Mouse (Mus musculus): ENCODE results near the gene Capn7. TPM values are rescaled to one million over a fixed set of nuclear protein-coding genes. Genes with fewer than 3 reads are reported as not detected.

Gene Capn7
- polyA plus RNA-seq, 1 experiment from 2014 or later = 38.5 TPM

GRCm38 (mm10) chr14:31393936-31394630 lies 57.6 kb downstream of the Capn7 start:
- Histone ChIP-seq H3K27ac (replicated peaks; ENCODE audit: low read depth, low read length) (no peak overlapping the region), H3K4me2 (ENCODE audit: low read depth, low read length) (no peak overlapping the region; the same call in 1 of the 2 replicates), H3K27me3 (ENCODE audit: control insufficient read depth, insufficient read depth, low read length) (no peaks in the 10 kb centered on the region), H3K9me3 (replicated peaks; ENCODE audit: control insufficient read depth, low read length) (no peaks in the 10 kb centered on the region), H3K9ac (replicated peaks; ENCODE audit: low read length) (no peak overlapping the region), H3K4me1 (ENCODE audit: control insufficient read depth, insufficient read depth, low read length) (no peaks in the 10 kb centered on the region), H3K36me3 (replicated peaks; ENCODE audit: control insufficient read depth, insufficient read depth, low read depth, low read length) (no peaks in the 10 kb centered on the region; the same call in 1 of the 2 replicates), H3K4me3 (ENCODE audit: low read depth, low read length) (no peak overlapping the region)
- no peak for ATAC-seq (replicated peaks; ENCODE audit: insufficient number of reproducible peaks, low FRiP score, low TSS enrichment, low read depth)
- WGBS = 76% methylated on average over 7 of the region's 7 CpGs
- no peak for DNase-seq (ENCODE audit: low spot score)

- no peaks in the 10 kb centered on the region for H3K27me3 ChIP-seq (ENCODE audit: control insufficient read depth, insufficient read depth, low read length)
- no peaks in the 10 kb centered on the region; the same call in 1 of the 2 replicates for H3K36me3 ChIP-seq (replicated peaks; ENCODE audit: control insufficient read depth, insufficient read depth, low read depth, low read length)
- DNase-seq (ENCODE audit: low spot score) (no peak), ATAC-seq (replicated peaks; ENCODE audit: insufficient number of reproducible peaks, low FRiP score, low TSS enrichment, low read depth) (no peak)
- no peak overlapping the region for H3K9ac ChIP-seq (replicated peaks; ENCODE audit: low read length)
- no peak overlapping the region for H3K4me3 ChIP-seq (ENCODE audit: low read depth, low read length)
- no peaks in the 10 kb centered on the region for H3K9me3 ChIP-seq (replicated peaks; ENCODE audit: control insufficient read depth, low read length)
- H3K4me2 ChIP-seq (ENCODE audit: low read depth, low read length) = no peak overlapping the region
- H3K4me1 ChIP-seq (ENCODE audit: control insufficient read depth, insufficient read depth, low read length) = no peaks in the 10 kb centered on the region
- no peak overlapping the region for H3K27ac ChIP-seq (replicated peaks; ENCODE audit: low read depth, low read length)
- 92% methylated on average over 9 of the region's 9 CpGs for WGBS
These were observed 58.5 kb downstream of the Capn7 start for GRCm38 (mm10) chr14:31394822-31395532.

- DNase-seq (ENCODE audit: low spot score) = no peak
- Histone ChIP-seq H3K9me3 (replicated peaks; ENCODE audit: control insufficient read depth, low read length) (no peaks in the 10 kb centered on the region), H3K4me1 (ENCODE audit: control insufficient read depth, insufficient read depth, low read length) (no peaks in the 10 kb centered on the region), H3K4me2 (ENCODE audit: low read depth, low read length) (no peak overlapping the region), H3K27ac (replicated peaks; ENCODE audit: low read depth, low read length) (no peak overlapping the region), H3K27me3 (ENCODE audit: control insufficient read depth, insufficient read depth, low read length) (no peaks in the 10 kb centered on the region), H3K4me3 (ENCODE audit: low read depth, low read length) (no peak overlapping the region), H3K9ac (replicated peaks; ENCODE audit: low read length) (no peak overlapping the region), H3K36me3 (replicated peaks; ENCODE audit: control insufficient read depth, insufficient read depth, low read depth, low read length) (no peaks in the 10 kb centered on the region; the same call in 1 of the 2 replicates)
- ATAC-seq (replicated peaks; ENCODE audit: insufficient number of reproducible peaks, low FRiP score, low TSS enrichment, low read depth) = no peak
- WGBS = 91% methylated on average over 7 of the region's 7 CpGs
These were observed 59.3 kb downstream of the Capn7 start for GRCm38 (mm10) chr14:31395629-31396199.

GRCm38 (mm10) chr14:31396428-31396827 lies 60.0 kb downstream of the Capn7 start:
- Histone ChIP-seq H3K27me3 (ENCODE audit: control insufficient read depth, insufficient read depth, low read length) (no peaks in the 10 kb centered on the region), H3K9ac (replicated peaks; ENCODE audit: low read length) (no peak overlapping the region), H3K4me3 (ENCODE audit: low read depth, low read length) (no peak overlapping the region), H3K9me3 (replicated peaks; ENCODE audit: control insufficient read depth, low read length) (no peaks in the 10 kb centered on the region), H3K27ac (replicated peaks; ENCODE audit: low read depth, low read length) (no peak overlapping the region), H3K4me1 (ENCODE audit: control insufficient read depth, insufficient read depth, low read length) (no peaks in the 10 kb centered on the region), H3K4me2 (ENCODE audit: low read depth, low read length) (no peak overlapping the region), H3K36me3 (replicated peaks; ENCODE audit: control insufficient read depth, insufficient read depth, low read depth, low read length) (no peaks in the 10 kb centered on the region; the same call in 1 of the 2 replicates)
- DNase-seq (ENCODE audit: low spot score) (no peak), ATAC-seq (replicated peaks; ENCODE audit: insufficient number of reproducible peaks, low FRiP score, low TSS enrichment, low read depth) (no peak)
- WGBS = 94% methylated on average over 2 of the region's 2 CpGs

DNA sequence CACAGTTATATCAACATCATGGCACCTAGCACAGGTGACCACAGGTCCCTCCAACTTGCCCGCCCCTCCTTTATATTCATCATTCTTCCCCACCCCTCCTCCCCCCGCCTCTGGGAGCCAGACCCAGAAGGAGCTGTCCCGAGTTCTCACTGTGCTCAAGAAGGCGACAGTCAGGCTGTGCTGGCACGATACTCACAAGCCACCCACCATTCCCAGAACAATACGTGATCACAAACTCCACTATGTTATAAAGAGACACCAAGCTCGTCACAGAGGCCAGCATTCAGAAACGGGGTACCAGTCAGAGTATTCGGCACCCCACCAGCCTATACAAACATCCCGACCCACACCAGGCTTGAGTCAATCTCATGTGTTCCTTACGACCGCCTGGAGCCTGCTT lies 60.9 kb downstream of the Capn7 start:
- 83% methylated on average over 12 of the region's 12 CpGs for WGBS
- H3K4me1 ChIP-seq (ENCODE audit: control insufficient read depth, insufficient read depth, low read length) = no peaks in the 10 kb centered on the region
- no peak overlapping the region for H3K4me2 ChIP-seq (ENCODE audit: low read depth, low read length)

GRCm38 (mm10) chr14:31397791-31398595 lies 61.6 kb downstream of the Capn7 start:
- no peak overlapping the region for H3K9ac ChIP-seq (replicated peaks; ENCODE audit: low read length)
- no peaks in the 10 kb centered on the region for H3K4me1 ChIP-seq (ENCODE audit: control insufficient read depth, insufficient read depth, low read length)
- no peak for DNase-seq (ENCODE audit: low spot score)
- H3K9me3 ChIP-seq (replicated peaks; ENCODE audit: control insufficient read depth, low read length) = no peaks in the 10 kb centered on the region
- H3K27ac ChIP-seq (replicated peaks; ENCODE audit: low read depth, low read length) = no peak overlapping the region
- H3K27me3 ChIP-seq (ENCODE audit: control insufficient read depth, insufficient read depth, low read length) = no peaks in the 10 kb centered on the region
- 89% methylated on average over 9 of the region's 9 CpGs for WGBS
- H3K36me3 ChIP-seq (replicated peaks; ENCODE audit: control insufficient read depth, insufficient read depth, low read depth, low read length) = no peaks in the 10 kb centered on the region; the same call in 1 of the 2 replicates
- H3K4me3 ChIP-seq (ENCODE audit: low read depth, low read length) = no peak overlapping the region
- no peak overlapping the region for H3K4me2 ChIP-seq (ENCODE audit: low read depth, low read length)
- ATAC-seq (replicated peaks; ENCODE audit: insufficient number of reproducible peaks, low FRiP score, low TSS enrichment, low read depth) = no peak

More for the DNA sequence above, 60.9 kb downstream of the Capn7 start:
- H3K27ac ChIP-seq (replicated peaks; ENCODE audit: low read depth, low read length) = no peak overlapping the region
- no peaks in the 10 kb centered on the region; the same call in 1 of the 2 replicates for H3K36me3 ChIP-seq (replicated peaks; ENCODE audit: control insufficient read depth, insufficient read depth, low read depth, low read length)
- no peak overlapping the region for H3K4me3 ChIP-seq (ENCODE audit: low read depth, low read length)
- no peak for ATAC-seq (replicated peaks; ENCODE audit: insufficient number of reproducible peaks, low FRiP score, low TSS enrichment, low read depth)
- DNase-seq (ENCODE audit: low spot score) = no peak
- H3K9ac ChIP-seq (replicated peaks; ENCODE audit: low read length) = no peak overlapping the region
- no peaks in the 10 kb centered on the region for H3K9me3 ChIP-seq (replicated peaks; ENCODE audit: control insufficient read depth, low read length)
- H3K27me3 ChIP-seq (ENCODE audit: control insufficient read depth, insufficient read depth, low read length) = no peaks in the 10 kb centered on the region

- 83% methylated on average over 11 of the region's 11 CpGs for WGBS
- Histone ChIP-seq H3K9me3 (replicated peaks; ENCODE audit: control insufficient read depth, low read length) (no peaks in the 10 kb centered on the region), H3K4me1 (ENCODE audit: control insufficient read depth, insufficient read depth, low read length) (no peaks in the 10 kb centered on the region), H3K4me2 (ENCODE audit: low read depth, low read length) (no peak overlapping the region), H3K27ac (replicated peaks; ENCODE audit: low read depth, low read length) (no peak overlapping the region), H3K27me3 (ENCODE audit: control insufficient read depth, insufficient read depth, low read length) (no peaks in the 10 kb centered on the region), H3K36me3 (replicated peaks; ENCODE audit: control insufficient read depth, insufficient read depth, low read depth, low read length) (no peaks in the 10 kb centered on the region; the same call in 1 of the 2 replicates), H3K9ac (replicated peaks; ENCODE audit: low read length) (no peak overlapping the region), H3K4me3 (ENCODE audit: low read depth, low read length) (no peak overlapping the region)
- DNase-seq (ENCODE audit: low spot score) (no peak), ATAC-seq (replicated peaks; ENCODE audit: insufficient number of reproducible peaks, low FRiP score, low TSS enrichment, low read depth) (no peak)
These were observed 62.4 kb downstream of the Capn7 start for GRCm38 (mm10) chr14:31398819-31399218.
